Mouse (Mus musculus) adipocyte (in vitro differentiated cells): ENCODE measurements around the gene Olfr1320.
"Not testable (repeated sequence)": the region's sequence is repeated elsewhere in the genome, so short reads cannot be mapped to it uniquely, and the experiment has no call there.

Source experiments
- DNase-seq: peaks from one replicate; pipeline ENCODE4 v3.0.0-alpha.2; 2016; ENCODE audit warnings: low spot score

The Olfr1320 gene

GRCm38 (mm10) chrX:49672033-49672432, at the start of gene Olfr1320:
Olfr1320 (plus strand) TSS chrX:49672333.
- DNase-seq: no peak

GRCm38 (mm10) chrX:49627566-49627965, 44.6 kb upstream of the Olfr1320 start:
- DNase-seq: no peak

- DNase-seq: no peak
These were observed 40.9 kb upstream of the Olfr1320 start for GRCm38 (mm10) chrX:49631195-49631594.

- DNase-seq: not testable (repeated sequence)
These were observed 11.4 kb upstream of the Olfr1320 start for GRCm38 (mm10) chrX:49660781-49661180.
